Mouse (Mus musculus) E14TG2a.4 (cell line): ENCODE measurements at regions not wholly inside any gene's neighbourhood (a gene's known extent, or its start where the extent isn't known, plus 50 kb on each side); places are given as distances from the start of the nearest gene placed in this dataset.

Experiments used
- CTCF ChIP-seq: conservative IDR thresholded peaks from 2 replicates; pipeline ENCODE4 v1.5.1; 2014; ENCODE audit warnings: low read length
- NANOG ChIP-seq: IDR thresholded peaks from 2 replicates; pipeline ENCODE4 v1.6.1; 2014; ENCODE audit warnings: borderline replicate concordance, low read length, mixed read lengths
- POU5F1 ChIP-seq: IDR thresholded peaks from 2 replicates; pipeline ENCODE4 v1.6.1; 2014; ENCODE audit warnings: low read length, borderline replicate concordance

DNA sequence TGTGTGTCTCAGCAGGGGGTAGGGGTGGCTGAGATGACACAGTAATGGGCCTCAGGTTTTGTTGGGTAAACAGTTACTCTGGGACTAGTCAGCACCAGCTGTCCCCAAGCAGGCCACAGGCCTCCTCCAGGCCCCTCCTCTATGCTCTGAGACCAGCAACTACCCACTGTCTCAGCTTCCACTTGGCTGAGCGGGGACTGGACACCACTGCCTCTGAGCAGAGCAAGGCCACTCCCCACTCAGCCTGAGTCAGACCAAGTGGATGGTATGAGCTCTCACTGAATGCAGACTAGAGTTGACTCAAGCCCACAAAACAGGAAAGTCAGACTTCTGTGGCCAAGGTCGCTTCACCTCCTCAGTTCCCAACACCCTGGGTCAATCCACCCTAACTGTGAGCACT is 540.5 kb upstream of the Btbd3 start:
- no peak for TF ChIP-seq CTCF
- no peak for TF ChIP-seq NANOG
- TF ChIP-seq POU5F1 = no peak
